Mouse (Mus musculus): ENCODE data around the gene Gm28035. TPM values are rescaled to one million over a fixed set of nuclear protein-coding genes. Genes with fewer than 3 reads are reported as not detected.

Gm28035 gene
- total and polyA plus RNA-seq, 3 experiments, result 0.27 to 0.64 (median 0.36) TPM

GRCm38 (mm10) chr2:30199984-30200383 lies 40.4 kb upstream of the Gm28035 start:
- Histone ChIP-seq H3K27ac (ENCODE audit: insufficient read depth, low read depth) (no peak overlapping the region), H3K4me2 (ENCODE audit: insufficient read depth, low read depth, poor library complexity, severe bottlenecking) (no peak overlapping the region), H3K79me2 (replicated peaks; ENCODE audit: control insufficient read depth, extremely low read depth, insufficient read depth, poor library complexity, severe bottlenecking) (no peaks in the 10 kb centered on the region), H3K4me3 (replicated peaks in 1 of 3; ENCODE audit: low read depth in 2 of 3, low read length in 2 of 3, poor library complexity in 1 of 3) (no peak overlapping the region), H3K27me3 (replicated peaks) (no peaks in the 10 kb centered on the region), H3K9ac (ENCODE audit: insufficient read depth, low read depth) (no peak overlapping the region), H3K36me3 (replicated peaks in 1 of 2; ENCODE audit: control insufficient read depth in 1 of 2, insufficient read depth in 1 of 2, low read length in 1 of 2) (peaks cover 0 to 4% of the 10 kb centered on the region in 2 experiments), H3K4me1 (ENCODE audit: control insufficient read depth in 1 of 2, insufficient read depth in 2 of 2) (peaks cover 4 to 9% of the 10 kb centered on the region in 2 experiments; a peak in 3 of 4 replicates), H3K9me3 (replicated peaks; ENCODE audit: low read length) (no peaks in the 10 kb centered on the region)
- TF ChIP-seq EP300 (IDR thresholded peaks at IDR 0.05; ENCODE audit: low read length), result no peak
- TF ChIP-seq ZC3H11A (IDR thresholded peaks at IDR 0.05; ENCODE audit: low read depth, low read length), result no peak
- no peak for TF ChIP-seq SIN3A (IDR thresholded peaks at IDR 0.05; ENCODE audit: low read length)
- no peak for TF ChIP-seq MAZ (IDR thresholded peaks at IDR 0.05; ENCODE audit: low read depth, low read length)
- no peak for TF ChIP-seq IRF4 (IDR thresholded peaks at IDR 0.05; ENCODE audit: low read depth, low read length)
- no peak for TF ChIP-seq UBTF (IDR thresholded peaks at IDR 0.05; ENCODE audit: low read depth, low read length)
- no peak for TF ChIP-seq CHD2 (IDR thresholded peaks at IDR 0.05; ENCODE audit: low read length)
- no peak for TF ChIP-seq ELF1 (IDR thresholded peaks at IDR 0.05; ENCODE audit: low read depth, low read length)
- TF ChIP-seq MXI1 (IDR thresholded peaks at IDR 0.05; ENCODE audit: low read depth, low read length), result no peak
- no peak for TF ChIP-seq ZMIZ1 (IDR thresholded peaks at IDR 0.05; ENCODE audit: low read depth, low read length)
- no peak for TF ChIP-seq KAT2A (IDR thresholded peaks at IDR 0.05; ENCODE audit: insufficient replicate concordance, low read length)
- TF ChIP-seq CTCF (conservative IDR thresholded peaks at IDR 0.05 in 1 of 2, IDR thresholded peaks at IDR 0.05 in 1 of 2; ENCODE audit: low read depth in 2 of 2, low read length in 2 of 2), result no peak
- TF ChIP-seq MAX (IDR thresholded peaks at IDR 0.05; ENCODE audit: low read length), result no peak
- TF ChIP-seq SMC3 (IDR thresholded peaks at IDR 0.05; ENCODE audit: low read depth, low read length), result no peak
- TF ChIP-seq MEF2A (IDR thresholded peaks at IDR 0.05; ENCODE audit: borderline replicate concordance, low read depth, low read length), result no peak
- DNase-seq (ENCODE audit: extremely low read depth), result no peak
- dilution Hi-C loops (cut with MboI; ENCODE audit: extremely low pct_ligation_motif_present, extremely low pct_unique_long_range_greater_than_20kb, low sequenced_read_pairs), result no loop called here
- in situ Hi-C loops (cut with MboI; ENCODE audit: low pct_ligation_motif_present, low pct_unique_long_range_greater_than_20kb, low sequenced_read_pairs), result no loop called here

- no peak overlapping the region for H3K4me3 ChIP-seq (replicated peaks in 1 of 3; ENCODE audit: low read depth in 2 of 3, low read length in 2 of 3, poor library complexity in 1 of 3)
- H3K9ac ChIP-seq (ENCODE audit: insufficient read depth, low read depth), result no peak overlapping the region
- dilution Hi-C loops (cut with MboI; ENCODE audit: extremely low pct_ligation_motif_present, extremely low pct_unique_long_range_greater_than_20kb, low sequenced_read_pairs) (no loop called here), in situ Hi-C loops (cut with MboI; ENCODE audit: low pct_ligation_motif_present, low pct_unique_long_range_greater_than_20kb, low sequenced_read_pairs) (no loop called here)
- no peak for TF ChIP-seq E2F4 (IDR thresholded peaks at IDR 0.05; ENCODE audit: insufficient replicate concordance, low read depth, low read length)
- DNase-seq (ENCODE audit: extremely low read depth), result no peak
- H3K9me3 ChIP-seq (replicated peaks; ENCODE audit: low read length), result no peaks in the 10 kb centered on the region
- peaks cover 0 to 4% of the 10 kb centered on the region in 2 experiments for H3K36me3 ChIP-seq (replicated peaks in 1 of 2; ENCODE audit: control insufficient read depth in 1 of 2, insufficient read depth in 1 of 2, low read length in 1 of 2)
- no peaks in the 10 kb centered on the region for H3K79me2 ChIP-seq (replicated peaks; ENCODE audit: control insufficient read depth, extremely low read depth, insufficient read depth, poor library complexity, severe bottlenecking)
- H3K27me3 ChIP-seq (replicated peaks), result no peaks in the 10 kb centered on the region
- H3K4me1 ChIP-seq (ENCODE audit: control insufficient read depth in 1 of 2, insufficient read depth in 2 of 2), result peaks cover 4 to 9% of the 10 kb centered on the region in 2 experiments; a peak in 3 of 4 replicates
- no peak overlapping the region for H3K27ac ChIP-seq (ENCODE audit: insufficient read depth, low read depth)
- H3K4me2 ChIP-seq (ENCODE audit: insufficient read depth, low read depth, poor library complexity, severe bottlenecking), result no peak overlapping the region
These were observed 39.9 kb upstream of the Gm28035 start for GRCm38 (mm10) chr2:30200388-30200925.
